Mouse (Mus musculus) spleen, adult 2 months (tissue): ENCODE measurements at regions not wholly inside any gene's neighbourhood (a gene's known extent, or its start where the extent isn't known, plus 50 kb on each side); places are given as distances from the start of the nearest gene placed in this dataset.

ENCODE experiments used
- CTCF ChIP-seq: fragments of 200-500 bp; IDR thresholded peaks from 2 replicates; pipeline ENCODE4 v1.5.1; 2011; ENCODE audit warnings: mild to moderate bottlenecking, inconsistent platforms; ENCODE audit not compliant: insufficient read depth, insufficient read length, insufficient replicate concordance; ENCODE audit errors: extremely low read depth
- POLR2A ChIP-seq: fragments of 200-500 bp; IDR thresholded peaks from 2 replicates; pipeline ENCODE4 v1.6.1; 2011; ENCODE audit warnings: low read depth, low read length, inconsistent platforms

- no peak for TF ChIP-seq CTCF
- TF ChIP-seq POLR2A, result no peak
Measured at GRCm38 (mm10) chr15:68606110-68606791, 2105.5 kb upstream of the Lrrc6 start.
